Mouse (Mus musculus) macrophage (primary cell): ENCODE measurements around the gene Sstr5. TPM values are rescaled to one million over a fixed set of nuclear protein-coding genes. Genes with fewer than 3 reads are reported as not detected.

Experiments
- H3K27ac ChIP-seq: fragments of 350-480 bp; formaldehyde crosslinking; 2 replicates; pipeline ENCODE4 v1.9.0; 2021
- H3K36me3 ChIP-seq: fragments of 350-480 bp; formaldehyde crosslinking; 2 replicates; pipeline ENCODE4 v1.9.0; 2021; ENCODE audit errors: inconsistent target
- H3K4me3 ChIP-seq: fragments of 350-480 bp; formaldehyde crosslinking; 2 replicates; pipeline ENCODE4 v1.9.0; 2021; ENCODE audit errors: inconsistent target
- H3K79me2 ChIP-seq: fragments of 350-480 bp; formaldehyde crosslinking; 2 replicates; pipeline ENCODE4 v1.9.0; 2021; ENCODE audit errors: inconsistent target
- WGBS: methylation state at CpG from one replicate; pipeline ENCODE4 v1.1.7; 2026; ENCODE audit warnings: inconsistent platforms; ENCODE audit not compliant: missing documents; 5-methylcytosine and 5-hydroxymethylcytosine counted together
- polyA plus RNA-seq: library from polyadenylated mRNA; stranded (reverse); fragments of 250-400 nt; gene quantifications from 3 replicates; pipeline ENCODE4 v1.2.4, GENCODE M21; 2018; ENCODE audit warnings: inconsistent platforms

The Sstr5 gene
- polyA plus RNA-seq, 1 experiment from 2014 or later = not detected

GRCm38 (mm10) chr17:25507799-25508198 is 10.7 kb upstream of the Sstr5 start:
- H3K27ac ChIP-seq = no peak overlapping the region
- no peaks in the 10 kb centered on the region for H3K36me3 ChIP-seq
- 10% methylated on average over 3 of the region's 3 CpGs for WGBS
- H3K4me3 ChIP-seq = no peak overlapping the region
- no peaks in the 10 kb centered on the region for H3K79me2 ChIP-seq

- WGBS = 16% methylated on average over 4 of the region's 4 CpGs
Measured at GRCm38 (mm10) chr17:25502599-25502998, 5.5 kb upstream of the Sstr5 start.

GRCm38 (mm10) chr17:25482092-25482491 is 15.0 kb downstream of the Sstr5 start:
- Histone ChIP-seq H3K36me3 (no peaks in the 10 kb centered on the region), H3K79me2 (no peaks in the 10 kb centered on the region), H3K27ac (no peak overlapping the region), H3K4me3 (no peak overlapping the region)
- 88% methylated on average over 6 of the region's 6 CpGs for WGBS

More at GRCm38 (mm10) chr17:25502599-25502998, 5.5 kb upstream of the Sstr5 start:
- Histone ChIP-seq H3K36me3 (no peaks in the 10 kb centered on the region), H3K4me3 (no peak overlapping the region), H3K79me2 (no peaks in the 10 kb centered on the region), H3K27ac (no peak overlapping the region)

GRCm38 (mm10) chr17:25480820-25481219 is 16.3 kb downstream of the Sstr5 start:
- H3K27ac ChIP-seq = no peak overlapping the region
- 72% methylated on average over 4 of the region's 4 CpGs for WGBS
- no peak overlapping the region for H3K4me3 ChIP-seq
- no peaks in the 10 kb centered on the region for H3K36me3 ChIP-seq
- H3K79me2 ChIP-seq = no peaks in the 10 kb centered on the region

GRCm38 (mm10) chr17:25480152-25480551 is 16.9 kb downstream of the Sstr5 start:
- no peaks in the 10 kb centered on the region for H3K36me3 ChIP-seq
- no peak overlapping the region for H3K27ac ChIP-seq
- H3K79me2 ChIP-seq = no peaks in the 10 kb centered on the region
- no peak overlapping the region for H3K4me3 ChIP-seq
- 66% methylated on average over 8 of the region's 8 CpGs for WGBS

GRCm38 (mm10) chr17:25475946-25476744 is 20.9 kb downstream of the Sstr5 start:
- Histone ChIP-seq H3K4me3 (no peak overlapping the region), H3K79me2 (no peaks in the 10 kb centered on the region), H3K27ac (no peak overlapping the region), H3K36me3 (no peaks in the 10 kb centered on the region)
- WGBS = 43% methylated on average over 19 of the region's 19 CpGs

- WGBS = 3% methylated on average over 38 of the region's 38 CpGs
- no peaks in the 10 kb centered on the region for H3K36me3 ChIP-seq
- H3K27ac ChIP-seq = no peak overlapping the region
- no peaks in the 10 kb centered on the region for H3K79me2 ChIP-seq
- no peak overlapping the region for H3K4me3 ChIP-seq
Measured at GRCm38 (mm10) chr17:25474330-25475077, 22.6 kb downstream of the Sstr5 start.

GRCm38 (mm10) chr17:25472044-25472443 is 25.0 kb downstream of the Sstr5 start:
- no peaks in the 10 kb centered on the region for H3K79me2 ChIP-seq
- WGBS = 56% methylated on average over 13 of the region's 14 CpGs
- no peak overlapping the region for H3K4me3 ChIP-seq
- no peaks in the 10 kb centered on the region for H3K36me3 ChIP-seq
- H3K27ac ChIP-seq = no peak overlapping the region

GRCm38 (mm10) chr17:25471418-25471817 is 25.7 kb downstream of the Sstr5 start:
- no peaks in the 10 kb centered on the region for H3K79me2 ChIP-seq
- WGBS = 64% methylated on average over 7 of the region's 8 CpGs
- H3K36me3 ChIP-seq = no peaks in the 10 kb centered on the region
- H3K27ac ChIP-seq = no peak overlapping the region
- no peak overlapping the region for H3K4me3 ChIP-seq

- WGBS = 39% methylated on average over 7 of the region's 8 CpGs
- Histone ChIP-seq H3K79me2 (no peaks in the 10 kb centered on the region), H3K36me3 (no peaks in the 10 kb centered on the region), H3K4me3 (no peak overlapping the region), H3K27ac (no peak overlapping the region)
Measured at GRCm38 (mm10) chr17:25469798-25470197, 27.3 kb downstream of the Sstr5 start.

GRCm38 (mm10) chr17:25468301-25468700 is 28.8 kb downstream of the Sstr5 start:
- Histone ChIP-seq H3K27ac (no peak overlapping the region), H3K79me2 (no peaks in the 10 kb centered on the region), H3K4me3 (no peak overlapping the region), H3K36me3 (no peaks in the 10 kb centered on the region)
- 77% methylated on average over 6 of the region's 6 CpGs for WGBS

- no peak overlapping the region for H3K27ac ChIP-seq
- 66% methylated on average over 6 of the region's 6 CpGs for WGBS
- H3K79me2 ChIP-seq = no peaks in the 10 kb centered on the region
- H3K4me3 ChIP-seq = no peak overlapping the region
- no peaks in the 10 kb centered on the region for H3K36me3 ChIP-seq
Measured at GRCm38 (mm10) chr17:25467781-25468180, 29.3 kb downstream of the Sstr5 start.

- 87% methylated on average over 2 of the region's 2 CpGs for WGBS
- H3K36me3 ChIP-seq = no peaks in the 10 kb centered on the region
Measured at GRCm38 (mm10) chr17:25466257-25466656, 30.8 kb downstream of the Sstr5 start.

GRCm38 (mm10) chr17:25464091-25464490 is 33.0 kb downstream of the Sstr5 start:
- Histone ChIP-seq H3K4me3 (no peak overlapping the region), H3K79me2 (no peaks in the 10 kb centered on the region), H3K27ac (no peak overlapping the region), H3K36me3 (no peaks in the 10 kb centered on the region)
- WGBS = 89% methylated on average over 4 of the region's 4 CpGs

More at GRCm38 (mm10) chr17:25466257-25466656, 30.8 kb downstream of the Sstr5 start:
- Histone ChIP-seq H3K79me2 (no peaks in the 10 kb centered on the region), H3K4me3 (no peak overlapping the region), H3K27ac (no peak overlapping the region)

- no peaks in the 10 kb centered on the region for H3K36me3 ChIP-seq
- no peaks in the 10 kb centered on the region for H3K79me2 ChIP-seq
- H3K4me3 ChIP-seq = no peak overlapping the region
- WGBS = 69% methylated on average over 4 of the region's 4 CpGs
- no peak overlapping the region for H3K27ac ChIP-seq
Measured at GRCm38 (mm10) chr17:25463326-25463945, 33.7 kb downstream of the Sstr5 start.
